7 mouse cellular contexts compared by ENCODE assay signal in the genomic region with DNA sequence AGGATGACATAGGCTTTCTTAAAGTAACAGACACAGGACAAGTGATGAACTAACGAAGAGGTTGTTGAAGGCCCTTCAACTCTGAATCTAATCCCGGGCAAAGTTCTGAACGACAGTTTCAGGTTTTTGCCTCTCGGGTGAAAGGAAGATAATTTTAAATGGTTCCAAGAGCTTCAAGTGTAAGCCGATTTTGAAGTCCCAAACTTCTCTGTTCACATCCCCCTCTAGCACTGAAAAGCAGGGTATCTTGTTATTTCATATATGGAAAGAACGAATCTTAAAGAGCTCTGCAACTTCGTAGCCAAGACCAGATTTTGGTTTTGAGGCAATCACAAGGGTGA. TPM values are rescaled to one million over a fixed set of nuclear protein-coding genes. Genes with fewer than 3 reads are reported as not detected.
DNase-seq lines count a peak whose midpoint lies in the region; ATAC-seq and TF ChIP-seq lines count a peak whose summit lies in the region.

No protein-coding gene starts in this region.

- no peak for ATAC-seq in lung, embryonic 14.5 days (ENCODE audit: insufficient read depth)
- no peak for ATAC-seq in embryonic facial prominence, embryonic 15.5 days (ENCODE audit: insufficient number of reproducible peaks, low FRiP score, low TSS enrichment, low read depth)

- H3K4me2 ChIP-seq in lung, embryonic 14.5 days = peak overlapping the region; percentile 97
- peak overlapping the region; percentile 94 for H3K4me2 ChIP-seq in embryonic facial prominence, embryonic 15.5 days (replicated peaks)

- no peak for DNase-seq in lung, embryonic 14.5 days
- no peak for DNase-seq in lung, postnatal 36 days
- no peak for DNase-seq in limb, embryonic 10.5 days (ENCODE audit: low spot score)
- no peak for DNase-seq in thymus, postnatal 25 days
- DNase-seq in frontal cortex, postnatal 36 days (ENCODE audit: low spot score in 2 of 2) = no peak

- H3K4me3 ChIP-seq in lung, embryonic 14.5 days (ENCODE audit: low read depth, low read length) = peak overlapping the region; percentile 92
- H3K4me3 ChIP-seq in embryonic facial prominence, embryonic 15.5 days (replicated peaks) = peak overlapping the region; percentile 75
- peak overlapping the region; percentile 82 for H3K4me3 ChIP-seq in limb, embryonic 10.5 days
- peak overlapping the region; percentile 87 for H3K4me3 ChIP-seq in olfactory bulb, adult 2 months (ENCODE audit: insufficient read depth, low read depth, low read length)

- no peak for TF ChIP-seq POLR2A in olfactory bulb, adult 2 months (IDR thresholded peaks at IDR 0.05; ENCODE audit: insufficient read depth, low read depth, low read length)

- H3K9ac ChIP-seq in lung, embryonic 14.5 days = peak overlapping the region; percentile 88
- peak overlapping the region; percentile 73 for H3K9ac ChIP-seq in embryonic facial prominence, embryonic 15.5 days

- WGBS in lung, embryonic 14.5 days = under 1% methylated on average over 7 of the region's 7 CpGs
- WGBS in embryonic facial prominence, embryonic 15.5 days = under 1% methylated on average over 7 of the region's 7 CpGs
- under 1% methylated on average over 7 of the region's 7 CpGs for WGBS in limb, embryonic 10.5 days
- under 1% methylated on average over 7 of the region's 7 CpGs for WGBS in olfactory bulb, adult 2 months

- no peaks in the 10 kb centered on the region for H3K27me3 ChIP-seq in lung, embryonic 14.5 days (ENCODE audit: insufficient read depth, low read length)
- no peaks in the 10 kb centered on the region for H3K27me3 ChIP-seq in embryonic facial prominence, embryonic 15.5 days
- no peaks in the 10 kb centered on the region for H3K27me3 ChIP-seq in limb, embryonic 10.5 days (ENCODE audit: low read depth, poor library complexity, severe bottlenecking)

- H3K27ac ChIP-seq in lung, embryonic 14.5 days (ENCODE audit: low read depth) = peak overlapping the region; percentile 94
- H3K27ac ChIP-seq in embryonic facial prominence, embryonic 15.5 days (replicated peaks) = peak overlapping the region; percentile 97
- peak overlapping the region; percentile 91 for H3K27ac ChIP-seq in limb, embryonic 10.5 days
- H3K27ac ChIP-seq in olfactory bulb, adult 2 months (ENCODE audit: insufficient read depth, low read depth, low read length) = peak overlapping the region; percentile 68

- TF ChIP-seq CTCF in lung, embryonic 14.5 days (IDR thresholded peaks at IDR 0.05; ENCODE audit: low read depth) = no peak
- no peak for TF ChIP-seq CTCF in olfactory bulb, adult 2 months (IDR thresholded peaks at IDR 0.05; ENCODE audit: insufficient read depth, low read depth, low read length)

- no peaks in the 10 kb centered on the region for H3K9me3 ChIP-seq in lung, embryonic 14.5 days (ENCODE audit: low read depth, low read length)
- H3K9me3 ChIP-seq in embryonic facial prominence, embryonic 15.5 days (replicated peaks) = no peaks in the 10 kb centered on the region
- no peaks in the 10 kb centered on the region for H3K9me3 ChIP-seq in limb, embryonic 10.5 days (replicated peaks)

- H3K4me1 ChIP-seq in lung, embryonic 14.5 days (ENCODE audit: insufficient read depth) = peaks cover 16% of the 10 kb centered on the region; the same call in 1 of the 2 replicates
- peaks cover 51% of the 10 kb centered on the region for H3K4me1 ChIP-seq in embryonic facial prominence, embryonic 15.5 days
- H3K4me1 ChIP-seq in limb, embryonic 10.5 days = peaks cover 59% of the 10 kb centered on the region
- H3K4me1 ChIP-seq in olfactory bulb, adult 2 months (ENCODE audit: control insufficient read depth, insufficient read depth, low read length) = peaks cover 47% of the 10 kb centered on the region

- H3K36me3 ChIP-seq in lung, embryonic 14.5 days (ENCODE audit: insufficient read depth) = peaks cover 58% of the 10 kb centered on the region
- peaks cover 43% of the 10 kb centered on the region for H3K36me3 ChIP-seq in embryonic facial prominence, embryonic 15.5 days
- H3K36me3 ChIP-seq in limb, embryonic 10.5 days = peaks cover 77% of the 10 kb centered on the region

RNA-seq across cellular contexts. Expression of a gene that starts 0.3 kb away (rescaled TPM):
- polyA plus RNA-seq in lung, embryonic 14.5 days (2014; fragmentation: Nextera tagmentation; extraction: Ambion mirVana) = 28.4 and 35.2 TPM in 2 replicates
- 24.6 and 26.6 TPM in 2 replicates for polyA plus RNA-seq in embryonic facial prominence, embryonic 15.5 days (2015; fragmentation: Nextera tagmentation; extraction: Ambion mirVana)
- 31.6 and 34.3 TPM in 2 replicates for polyA plus RNA-seq in limb, embryonic 10.5 days (2016; fragmentation: Nextera tagmentation; extraction: Ambion mirVana)
- not detected in 2 replicates for polyA plus RNA-seq in olfactory bulb, adult 2 months (2012; ENCODE audit: insufficient read depth, insufficient read length, low replicate concordance, missing spikeins)

RNA-seq across cellular contexts. Expression of a gene that starts 0.5 kb away (rescaled TPM):
- 36.6 TPM in 2 replicates for polyA plus RNA-seq in lung, embryonic 14.5 days (2014; fragmentation: Nextera tagmentation; extraction: Ambion mirVana)
- polyA plus RNA-seq in embryonic facial prominence, embryonic 15.5 days (2015; fragmentation: Nextera tagmentation; extraction: Ambion mirVana) = 27.1 and 30.0 TPM in 2 replicates
- polyA plus RNA-seq in limb, embryonic 10.5 days (2016; fragmentation: Nextera tagmentation; extraction: Ambion mirVana) = 35.3 and 42.2 TPM in 2 replicates
- polyA plus RNA-seq in olfactory bulb, adult 2 months (2012; ENCODE audit: insufficient read depth, insufficient read length, low replicate concordance, missing spikeins) = not detected in 2 replicates

RNA-seq across cellular contexts. Expression of a gene that starts 15.1 kb away (rescaled TPM):
- polyA plus RNA-seq in lung, embryonic 14.5 days (2014; fragmentation: Nextera tagmentation; extraction: Ambion mirVana) = 0.32 and 0.47 TPM in 2 replicates
- 3.8 TPM in 2 replicates for polyA plus RNA-seq in embryonic facial prominence, embryonic 15.5 days (2015; fragmentation: Nextera tagmentation; extraction: Ambion mirVana)
- polyA plus RNA-seq in limb, embryonic 10.5 days (2016; fragmentation: Nextera tagmentation; extraction: Ambion mirVana) = not detected in 2 replicates
- not detected in 2 replicates for polyA plus RNA-seq in olfactory bulb, adult 2 months (2012; ENCODE audit: insufficient read depth, insufficient read length, low replicate concordance, missing spikeins)

RNA-seq across cellular contexts. Expression of a gene that starts 25.6 kb away (rescaled TPM):
- polyA plus RNA-seq in lung, embryonic 14.5 days (2014; fragmentation: Nextera tagmentation; extraction: Ambion mirVana) = 40.4 and 49.3 TPM in 2 replicates
- polyA plus RNA-seq in embryonic facial prominence, embryonic 15.5 days (2015; fragmentation: Nextera tagmentation; extraction: Ambion mirVana) = 29.4 and 30.4 TPM in 2 replicates
- 35.9 and 38.6 TPM in 2 replicates for polyA plus RNA-seq in limb, embryonic 10.5 days (2016; fragmentation: Nextera tagmentation; extraction: Ambion mirVana)
- not detected in 2 replicates for polyA plus RNA-seq in olfactory bulb, adult 2 months (2012; ENCODE audit: insufficient read depth, insufficient read length, low replicate concordance, missing spikeins)

RNA-seq across cellular contexts. Expression of a gene that starts 37.1 kb away (rescaled TPM):
- polyA plus RNA-seq in lung, embryonic 14.5 days (2014; fragmentation: Nextera tagmentation; extraction: Ambion mirVana) = 15.5 and 17.4 TPM in 2 replicates
- polyA plus RNA-seq in embryonic facial prominence, embryonic 15.5 days (2015; fragmentation: Nextera tagmentation; extraction: Ambion mirVana) = 32.4 and 35.9 TPM in 2 replicates
- 8.4 and 9.2 TPM in 2 replicates for polyA plus RNA-seq in limb, embryonic 10.5 days (2016; fragmentation: Nextera tagmentation; extraction: Ambion mirVana)
- not detected in 2 replicates for polyA plus RNA-seq in olfactory bulb, adult 2 months (2012; ENCODE audit: insufficient read depth, insufficient read length, low replicate concordance, missing spikeins)

Comparison
In these comparisons a context has a peak if more than half of its experiments do, and no peak if none do; other contexts are left out.
1. RNA of a gene that starts 0.5 kb away (polyA plus RNA-seq): 36.6 TPM in lung, embryonic 14.5 days, 35.3 to 42.2 TPM in limb, embryonic 10.5 days and 27.1 to 30.0 TPM in embryonic facial prominence, embryonic 15.5 days; not detected in olfactory bulb, adult 2 months; every median in the first group is over 10 times any median in the second.
2. Peak in every context shown above with its lines, with median percentiles within 50 percentile points of each other: H3K27ac ChIP-seq and H3K4me3 ChIP-seq.